Mouse (Mus musculus) midbrain, embryonic 14.5 days (tissue): ENCODE measurements at regions not wholly inside any gene's neighbourhood (a gene's known extent, or its start where the extent isn't known, plus 50 kb on each side); places are given as distances from the start of the nearest gene placed in this dataset.

Experiments
- ATAC-seq: fragments of 200-750 bp; cut with Nextera tagmentation; 2 replicates; pipeline ENCODE4 v1.8.0; 2017; ENCODE audit warnings: moderate number of reproducible peaks, moderate library complexity; ENCODE audit not compliant: low FRiP score, low TSS enrichment
- DNase-seq: peaks from one replicate; pipeline ENCODE4 v3.0.0-alpha.2; 2015
- H3K27ac ChIP-seq: fragments of 300-500 bp; sonication (generic); replicated peaks from 2 replicates; pipeline ENCODE4 v1.5.1; 2014; ENCODE audit warnings: mild to moderate bottlenecking, low read depth, low read length, moderate library complexity
- H3K27me3 ChIP-seq: fragments of 300-500 bp; sonication (generic); 2 replicates; pipeline ENCODE4 v1.6.1; 2014; ENCODE audit warnings: low read length, control low read depth, mixed read lengths; ENCODE audit not compliant: control insufficient read depth, insufficient read depth
- H3K36me3 ChIP-seq: fragments of 300-500 bp; sonication (generic); 2 replicates; pipeline ENCODE4 v1.6.1; 2014; ENCODE audit warnings: low read length, control low read depth; ENCODE audit not compliant: control insufficient read depth, insufficient read depth
- H3K4me1 ChIP-seq: fragments of 300-500 bp; sonication (generic); 2 replicates; pipeline ENCODE4 v1.6.1; 2014; ENCODE audit warnings: mild to moderate bottlenecking, antibody characterized with exemption, low read length, control low read depth; ENCODE audit not compliant: control insufficient read depth, insufficient read depth
- H3K4me2 ChIP-seq: fragments of 300-500 bp; sonication (generic); 2 replicates; pipeline ENCODE4 v1.6.1; 2014; ENCODE audit warnings: mild to moderate bottlenecking, low read length, moderate library complexity
- H3K4me3 ChIP-seq: fragments of 300-500 bp; sonication (generic); replicated peaks from 2 replicates; pipeline ENCODE4 v1.5.1; 2014; ENCODE audit warnings: low read depth, low read length
- H3K9ac ChIP-seq: fragments of 300-500 bp; sonication (generic); replicated peaks from 2 replicates; pipeline ENCODE4 v1.6.1; 2014; ENCODE audit warnings: mild to moderate bottlenecking, low read length, moderate library complexity
- H3K9me3 ChIP-seq: fragments of 300-500 bp; sonication (generic); 2 replicates; pipeline ENCODE4 v1.6.1; 2016; ENCODE audit warnings: low read length, control low read depth, mixed read lengths; ENCODE audit not compliant: control insufficient read depth
- WGBS: fragments of 180-500 bp; shearing (Covaris S2); extraction: QIAGEN DNeasy Blood & Tissue Kit; methylation state at CpG from one replicate; pipeline ENCODE4 v1.1.7; 2014; 5-methylcytosine and 5-hydroxymethylcytosine counted together

DNA sequence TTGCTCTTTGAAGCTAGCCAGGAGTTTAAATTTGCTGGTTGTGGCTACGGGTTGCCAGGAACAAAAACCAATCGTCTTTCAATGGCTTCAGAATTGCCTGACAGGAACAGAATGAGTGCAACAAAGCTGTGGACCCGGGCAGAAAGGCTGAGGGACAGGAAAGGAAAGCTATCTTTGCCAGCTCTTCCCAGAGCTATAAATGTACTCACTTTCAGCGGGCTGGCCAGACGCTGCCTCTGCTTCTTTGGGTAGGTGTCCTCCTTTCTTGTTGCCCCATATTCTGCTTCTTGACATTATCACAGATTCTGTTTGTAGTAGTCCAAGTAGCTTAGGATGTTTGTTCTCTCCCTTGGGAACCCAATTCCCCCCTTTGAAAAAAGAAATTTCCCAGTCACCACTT, 307.4 kb upstream of the Kif2a start:
- no peaks in the 10 kb centered on the region for H3K4me1 ChIP-seq
- no peaks in the 10 kb centered on the region for H3K36me3 ChIP-seq
- H3K27ac ChIP-seq, result no peak overlapping the region
- 71% methylated on average over 5 of the region's 5 CpGs for WGBS
- no peaks in the 10 kb centered on the region for H3K9me3 ChIP-seq
- H3K27me3 ChIP-seq, result no peaks in the 10 kb centered on the region
- H3K4me2 ChIP-seq, result no peak overlapping the region
- no peak overlapping the region for H3K4me3 ChIP-seq
- no peak for ATAC-seq
- no peak for DNase-seq
- H3K9ac ChIP-seq, result no peak overlapping the region

- Histone ChIP-seq H3K4me1 (no peaks in the 10 kb centered on the region), H3K4me3 (no peak overlapping the region), H3K27me3 (no peaks in the 10 kb centered on the region), H3K4me2 (no peak overlapping the region), H3K9me3 (no peaks in the 10 kb centered on the region), H3K27ac (no peak overlapping the region), H3K9ac (no peak overlapping the region), H3K36me3 (no peaks in the 10 kb centered on the region)
- DNase-seq (peak; percentile 84), ATAC-seq (no peak)
- 62% methylated on average over 3 of the region's 3 CpGs for WGBS
These were observed 304.0 kb upstream of the Kif2a start for GRCm38 (mm10) chr13:107325707-107326495.

DNA sequence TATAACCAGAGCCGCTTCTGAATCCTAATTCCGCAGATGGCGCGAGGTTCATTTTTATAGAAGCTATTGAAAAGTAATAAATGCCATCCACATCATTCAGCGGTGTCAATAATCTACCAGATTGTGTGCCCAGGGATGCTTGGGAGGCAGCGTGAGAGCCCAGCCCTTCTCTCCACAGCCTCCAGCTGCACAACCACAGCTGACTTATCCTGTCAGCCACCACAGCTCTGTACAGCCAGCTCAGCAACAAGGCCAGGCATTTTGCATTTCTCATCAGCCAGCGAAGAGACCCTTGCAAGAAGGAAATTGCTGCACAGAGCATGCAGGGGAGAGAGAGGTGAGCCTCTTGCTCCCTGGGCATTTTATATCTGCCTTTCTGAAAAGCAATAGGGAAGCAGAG, 292.8 kb upstream of the Kif2a start:
- DNase-seq, result no peak
- 0 out of 2 replicates have a peak overlapping the region, but pooled peaks have one; percentile 21 for H3K27ac ChIP-seq

GRCm38 (mm10) chr13:107308958-107309639, 287.2 kb upstream of the Kif2a start:
- ATAC-seq (peak; percentile 20; the same call in 1 of the 2 replicates), DNase-seq (no peak)
- H3K9me3 ChIP-seq, result no peaks in the 10 kb centered on the region
- no peaks in the 10 kb centered on the region for H3K27me3 ChIP-seq
- no peaks in the 10 kb centered on the region for H3K36me3 ChIP-seq
- WGBS, result 63% methylated on average over 6 of the region's 6 CpGs
- no peak overlapping the region for H3K9ac ChIP-seq
- H3K4me2 ChIP-seq, result no peak overlapping the region
- no peak overlapping the region for H3K4me3 ChIP-seq
- H3K4me1 ChIP-seq, result no peaks in the 10 kb centered on the region
- no peak overlapping the region for H3K27ac ChIP-seq

More for the DNA sequence above, 292.8 kb upstream of the Kif2a start:
- no peak for ATAC-seq
- Histone ChIP-seq H3K27me3 (no peaks in the 10 kb centered on the region), H3K4me2 (no peak overlapping the region), H3K4me1 (no peaks in the 10 kb centered on the region), H3K4me3 (no peak overlapping the region), H3K9me3 (no peaks in the 10 kb centered on the region), H3K9ac (no peak overlapping the region), H3K36me3 (no peaks in the 10 kb centered on the region)
- 81% methylated on average over 7 of the region's 7 CpGs for WGBS

GRCm38 (mm10) chr13:107308404-107308803, 286.5 kb upstream of the Kif2a start:
- Histone ChIP-seq H3K4me1 (no peaks in the 10 kb centered on the region), H3K9ac (no peak overlapping the region), H3K9me3 (no peaks in the 10 kb centered on the region), H3K4me3 (no peak overlapping the region), H3K36me3 (no peaks in the 10 kb centered on the region), H3K27me3 (no peaks in the 10 kb centered on the region), H3K27ac (no peak overlapping the region), H3K4me2 (no peak overlapping the region)
- DNase-seq, result no peak
- 91% methylated on average over 2 of the region's 2 CpGs for WGBS
- ATAC-seq, result no peak

DNA sequence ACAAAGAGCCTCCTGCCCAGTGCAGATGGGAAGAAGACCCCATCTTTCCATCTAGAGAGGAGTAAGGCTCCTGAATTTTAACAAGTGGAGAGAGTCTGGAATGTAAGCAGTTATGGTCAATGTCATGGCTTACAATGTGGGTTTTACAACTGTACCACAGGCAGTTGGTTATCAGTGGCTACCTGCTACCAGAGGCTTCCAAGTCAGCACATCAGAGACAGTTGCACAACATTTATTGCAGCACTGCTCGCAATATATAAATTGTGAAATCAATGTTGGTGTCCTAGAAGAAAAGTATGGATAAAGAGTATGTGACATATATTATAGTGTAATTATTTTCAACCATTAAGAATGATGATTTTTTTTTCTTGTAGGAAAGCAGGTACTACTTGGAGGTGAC, 285.0 kb upstream of the Kif2a start:
- H3K27me3 ChIP-seq, result no peaks in the 10 kb centered on the region
- H3K9me3 ChIP-seq, result no peaks in the 10 kb centered on the region
- no peaks in the 10 kb centered on the region for H3K4me1 ChIP-seq
- DNase-seq (no peak), ATAC-seq (no peak)
- WGBS, result 94% methylated on average over 1 of the region's 1 CpGs
- no peak overlapping the region for H3K4me2 ChIP-seq
- no peaks in the 10 kb centered on the region for H3K36me3 ChIP-seq
- H3K9ac ChIP-seq, result no peak overlapping the region
- H3K27ac ChIP-seq, result no peak overlapping the region
- no peak overlapping the region for H3K4me3 ChIP-seq

DNA sequence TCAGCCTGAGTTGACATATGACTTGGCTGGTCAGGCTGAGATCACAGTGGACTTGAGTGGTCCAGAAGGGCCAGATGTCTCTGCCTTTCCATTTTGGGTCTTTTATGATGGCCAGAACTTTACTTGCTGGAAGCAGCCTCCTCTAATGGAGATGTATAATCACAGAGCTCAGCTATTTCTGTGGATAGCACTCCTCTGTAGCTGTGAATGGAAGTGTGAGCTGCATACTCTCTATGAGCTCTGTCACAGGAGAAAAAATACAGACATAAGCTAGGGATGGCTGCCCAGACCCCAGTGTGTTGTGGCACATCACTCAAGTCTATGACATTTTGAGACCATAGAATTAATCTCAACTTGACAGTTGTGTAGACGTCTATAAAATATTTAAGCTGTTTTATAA, 284.3 kb upstream of the Kif2a start:
- H3K36me3 ChIP-seq, result no peaks in the 10 kb centered on the region
- H3K27ac ChIP-seq, result no peak overlapping the region
- 90% methylated on average over 1 of the region's 1 CpGs for WGBS
- ATAC-seq (no peak), DNase-seq (no peak)
- no peaks in the 10 kb centered on the region for H3K4me1 ChIP-seq
- H3K27me3 ChIP-seq, result no peaks in the 10 kb centered on the region
- no peak overlapping the region for H3K9ac ChIP-seq
- no peaks in the 10 kb centered on the region for H3K9me3 ChIP-seq
- no peak overlapping the region for H3K4me3 ChIP-seq
- no peak overlapping the region for H3K4me2 ChIP-seq

DNA sequence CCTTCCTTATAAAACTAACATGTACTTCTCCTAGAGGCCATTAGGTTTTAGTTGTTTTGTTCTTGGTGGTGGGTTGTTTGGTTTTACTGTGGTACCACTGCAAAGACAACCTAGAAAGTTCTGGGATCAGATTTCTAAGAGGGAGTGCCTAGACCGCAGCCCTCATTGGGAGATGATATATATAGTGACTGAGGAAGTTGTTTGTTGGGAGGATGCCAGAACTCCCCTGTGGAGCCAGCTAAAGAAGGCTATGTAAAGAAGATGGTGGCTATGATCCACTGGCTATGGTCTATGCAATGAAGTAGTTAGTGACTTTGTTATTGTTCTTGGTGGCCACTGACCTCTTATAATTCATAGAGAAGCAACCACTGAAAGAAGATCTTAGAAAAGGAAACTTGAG, 283.8 kb upstream of the Kif2a start:
- Histone ChIP-seq H3K36me3 (no peaks in the 10 kb centered on the region), H3K4me2 (no peak overlapping the region), H3K4me3 (no peak overlapping the region), H3K9ac (no peak overlapping the region), H3K27ac (no peak overlapping the region), H3K9me3 (no peaks in the 10 kb centered on the region), H3K27me3 (no peaks in the 10 kb centered on the region), H3K4me1 (no peaks in the 10 kb centered on the region)
- DNase-seq (no peak), ATAC-seq (no peak)
- 84% methylated on average over 1 of the region's 1 CpGs for WGBS

GRCm38 (mm10) chr13:107303878-107304277, 282.0 kb upstream of the Kif2a start:
- Histone ChIP-seq H3K9ac (no peak overlapping the region), H3K4me1 (no peaks in the 10 kb centered on the region), H3K4me2 (no peak overlapping the region), H3K27ac (no peak overlapping the region), H3K27me3 (no peaks in the 10 kb centered on the region), H3K36me3 (no peaks in the 10 kb centered on the region), H3K9me3 (no peaks in the 10 kb centered on the region), H3K4me3 (no peak overlapping the region)
- WGBS, result 84% methylated on average over 7 of the region's 7 CpGs
- no peak for ATAC-seq
- DNase-seq, result no peak
